Mouse (Mus musculus): ENCODE measurements at regions not wholly inside any gene's neighbourhood (a gene's known extent, or its start where the extent isn't known, plus 50 kb on each side); places are given as distances from the start of the nearest gene placed in this dataset.

- H3K27ac ChIP-seq (ENCODE audit: control insufficient read depth, insufficient read depth, low read depth, low read length) = no peak overlapping the region
- no peak overlapping the region for H3K4me3 ChIP-seq (ENCODE audit: control insufficient read depth, low read depth, low read length)
- no peaks in the 10 kb centered on the region for H3K4me1 ChIP-seq (ENCODE audit: control insufficient read depth, insufficient read depth, low read length)
- no peaks in the 10 kb centered on the region for H3K36me3 ChIP-seq (ENCODE audit: control insufficient read depth, insufficient read depth, low read length)
- no peaks in the 10 kb centered on the region for H3K27me3 ChIP-seq (ENCODE audit: control insufficient read depth, insufficient read depth, low read length)
- TF ChIP-seq CTCF (IDR thresholded peaks at IDR 0.05; ENCODE audit: control insufficient read depth, insufficient read depth, insufficient replicate concordance, low read depth, low read length) (no peak), POLR2A (IDR thresholded peaks at IDR 0.05; ENCODE audit: control insufficient read depth, low read depth, low read length) (no peak)
These were observed 50.5 kb upstream of the Zfp746 start for GRCm38 (mm10) chr6:48136851-48137250.
